ENCODE assay signal across 8 mouse cellular contexts in the genomic region with DNA sequence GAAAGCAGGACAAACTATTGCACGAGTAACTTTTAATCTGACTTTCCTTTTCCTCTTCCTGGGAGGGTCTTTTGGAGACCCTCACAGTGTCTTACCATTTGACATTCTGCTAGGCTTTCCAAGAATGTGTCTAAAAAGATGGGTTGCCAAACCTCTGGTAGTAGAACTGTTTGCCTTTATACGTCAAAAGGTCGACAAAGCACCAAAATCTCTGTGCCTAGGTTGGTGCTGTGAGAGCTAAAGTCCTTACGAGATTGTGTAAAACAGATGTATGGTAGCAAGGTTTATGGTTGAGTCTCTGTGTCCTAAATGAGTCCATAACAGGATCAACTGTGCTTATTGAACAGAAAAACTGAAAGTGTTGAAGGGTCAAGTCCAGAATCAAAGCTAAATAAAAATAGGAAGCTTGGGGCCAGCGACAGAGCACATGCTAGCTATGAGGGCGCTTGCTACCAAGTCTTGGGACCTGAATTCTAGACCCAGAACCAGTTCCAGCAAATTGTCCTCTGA. TPM values are rescaled to one million over a fixed set of nuclear protein-coding genes. Genes with fewer than 3 reads are reported as not detected.
DNase-seq lines count a peak whose midpoint lies in the region; ATAC-seq and TF ChIP-seq lines count a peak whose summit lies in the region.

No protein-coding gene starts in this region.

- H3K4me1 ChIP-seq in lung, postnatal 0 days (ENCODE audit: insufficient read depth, low read depth, low read length), result peaks cover 6% of the 10 kb centered on the region; the same call in 1 of the 2 replicates
- H3K4me1 ChIP-seq in lung, adult 2 months (ENCODE audit: control insufficient read depth, insufficient read depth, low read length), result no peaks in the 10 kb centered on the region
- peaks cover 41% of the 10 kb centered on the region for H3K4me1 ChIP-seq in erythroblast, embryonic 14.5 days (ENCODE audit: control insufficient read depth)
- peaks cover 22% of the 10 kb centered on the region for H3K4me1 ChIP-seq in limb, embryonic 13.5 days
- H3K4me1 ChIP-seq in stomach, embryonic 16.5 days (ENCODE audit: control insufficient read depth, insufficient read depth, low read length), result peaks cover 9% of the 10 kb centered on the region; the same call in 1 of the 2 replicates

- 0 out of 2 replicates have a peak overlapping the region, but pooled peaks have one; percentile 62 for H3K9ac ChIP-seq in lung, postnatal 0 days (replicated peaks; ENCODE audit: low read depth)
- H3K9ac ChIP-seq in limb, embryonic 13.5 days, result peak overlapping the region; percentile 91
- peak overlapping the region; percentile 83 for H3K9ac ChIP-seq in stomach, embryonic 16.5 days (ENCODE audit: low read length)

- TF ChIP-seq EP300 in lung, postnatal 0 days (IDR thresholded peaks at IDR 0.05), result no peak

- TF ChIP-seq CTCF in lung, postnatal 0 days (IDR thresholded peaks at IDR 0.05), result no peak
- no peak for TF ChIP-seq CTCF in lung, adult 2 months (IDR thresholded peaks at IDR 0.05; ENCODE audit: insufficient read depth, low read length)

- peak overlapping the region; percentile 65; the same call in 1 of the 2 replicates for H3K4me3 ChIP-seq in lung, postnatal 0 days (ENCODE audit: low read depth, low read length)
- H3K4me3 ChIP-seq in lung, adult 2 months (replicated peaks; ENCODE audit: extremely low read depth, low read depth, low read length), result no peak overlapping the region
- H3K4me3 ChIP-seq in erythroblast, embryonic 14.5 days (replicated peaks), result peak overlapping the region; percentile 99
- H3K4me3 ChIP-seq in limb, embryonic 13.5 days, result peak overlapping the region; percentile 74
- peak overlapping the region; percentile 96 for H3K4me3 ChIP-seq in stomach, embryonic 16.5 days (replicated peaks; ENCODE audit: low read length)

- H3K4me2 ChIP-seq in lung, postnatal 0 days (replicated peaks; ENCODE audit: low read depth, low read length), result peak overlapping the region; percentile 99
- H3K4me2 ChIP-seq in limb, embryonic 13.5 days (replicated peaks), result peak overlapping the region; percentile 78
- peak overlapping the region; percentile 69 for H3K4me2 ChIP-seq in stomach, embryonic 16.5 days (ENCODE audit: low read depth, low read length)

- H3K27me3 ChIP-seq in lung, postnatal 0 days (replicated peaks; ENCODE audit: insufficient read depth, low read length), result no peaks in the 10 kb centered on the region
- no peaks in the 10 kb centered on the region for H3K27me3 ChIP-seq in erythroblast, embryonic 14.5 days (ENCODE audit: control insufficient read depth)
- no peaks in the 10 kb centered on the region for H3K27me3 ChIP-seq in limb, embryonic 13.5 days
- no peaks in the 10 kb centered on the region for H3K27me3 ChIP-seq in stomach, embryonic 16.5 days (ENCODE audit: control insufficient read depth, insufficient read depth, low read length)

- H3K27ac ChIP-seq in lung, postnatal 0 days (ENCODE audit: low read length), result peak overlapping the region; percentile 94
- H3K27ac ChIP-seq in limb, embryonic 13.5 days, result peak overlapping the region; percentile 88; the same call in 1 of the 2 replicates
- H3K27ac ChIP-seq in stomach, embryonic 16.5 days (ENCODE audit: low read length), result peak overlapping the region; percentile 88

- no peaks in the 10 kb centered on the region for H3K9me3 ChIP-seq in lung, postnatal 0 days (ENCODE audit: low read length)
- H3K9me3 ChIP-seq in erythroblast, embryonic 14.5 days (ENCODE audit: control insufficient read depth, low read length), result peaks cover 2% of the 10 kb centered on the region; the same call in 1 of the 2 replicates
- no peaks in the 10 kb centered on the region for H3K9me3 ChIP-seq in limb, embryonic 13.5 days
- no peaks in the 10 kb centered on the region for H3K9me3 ChIP-seq in stomach, embryonic 16.5 days (replicated peaks; ENCODE audit: control insufficient read depth, low read length)

- WGBS in lung, postnatal 0 days, result 54% methylated on average over 6 of the region's 6 CpGs
- WGBS in lung, adult 2 months, result 50% methylated on average over 6 of the region's 6 CpGs
- 70% methylated on average over 6 of the region's 6 CpGs for WGBS in limb, embryonic 13.5 days
- 49% methylated on average over 6 of the region's 6 CpGs for WGBS in stomach, embryonic 16.5 days

- TF ChIP-seq POLR2A in lung, adult 2 months (IDR thresholded peaks at IDR 0.05; ENCODE audit: borderline replicate concordance, extremely low read depth, low read depth, low read length), result no peak

- H3K36me3 ChIP-seq in lung, postnatal 0 days (ENCODE audit: insufficient read depth, low read length), result no peaks in the 10 kb centered on the region
- peaks cover 31% of the 10 kb centered on the region for H3K36me3 ChIP-seq in erythroblast, embryonic 14.5 days (ENCODE audit: control insufficient read depth)
- H3K36me3 ChIP-seq in limb, embryonic 13.5 days, result no peaks in the 10 kb centered on the region
- H3K36me3 ChIP-seq in stomach, embryonic 16.5 days (ENCODE audit: control insufficient read depth, insufficient read depth, low read length), result no peaks in the 10 kb centered on the region

- no peak for DNase-seq in lung, postnatal 0 days (ENCODE audit: low spot score)
- no peak for DNase-seq in lung, adult 2 months
- no peak for DNase-seq in B cell, adult 2 months
- DNase-seq in frontal cortex, postnatal 14 days (ENCODE audit: low spot score in 2 of 2), result no peak
- no peak for DNase-seq in frontal cortex, postnatal 10 days (ENCODE audit: low spot score in 2 of 2)

- ATAC-seq in lung, postnatal 0 days, result no peak
- no peak for ATAC-seq in limb, embryonic 13.5 days (ENCODE audit: low FRiP score, low read depth)
- no peak for ATAC-seq in stomach, embryonic 16.5 days (ENCODE audit: insufficient read depth, low FRiP score)

RNA-seq across cellular contexts. Expression of a gene that starts 0.8 kb away (rescaled TPM):
- 2.8 and 4.2 TPM in 2 replicates for polyA plus RNA-seq in lung, postnatal 0 days (2015; fragmentation: Nextera tagmentation; extraction: Ambion mirVana)
- 1.4 and 1.8 TPM in 2 replicates for polyA plus RNA-seq in lung, adult 2 months (2012; rRNA removed)
- polyA plus RNA-seq in erythroblast, embryonic 14.5 days (2012), result 0.48 and 0.87 TPM in 2 replicates
- 36.6 and 40.8 TPM in 2 replicates for polyA plus RNA-seq in limb, embryonic 13.5 days (2015; fragmentation: Nextera tagmentation; extraction: Ambion mirVana)
- polyA plus RNA-seq in stomach, embryonic 16.5 days (2015; fragmentation: Nextera tagmentation; extraction: Ambion mirVana), result 57.6 and 58.0 TPM in 2 replicates

RNA-seq across cellular contexts. Expression of a gene that starts 21.5 kb away (rescaled TPM):
- polyA plus RNA-seq in lung, postnatal 0 days (2015; fragmentation: Nextera tagmentation; extraction: Ambion mirVana), result 4.5 and 4.9 TPM in 2 replicates
- polyA plus RNA-seq in lung, adult 2 months (2012; rRNA removed), result 0.75 and 1.2 TPM in 2 replicates
- polyA plus RNA-seq in erythroblast, embryonic 14.5 days (2012), result 0.07 and 0.16 TPM in 2 replicates
- polyA plus RNA-seq in limb, embryonic 13.5 days (2015; fragmentation: Nextera tagmentation; extraction: Ambion mirVana), result 5.8 and 6.3 TPM in 2 replicates
- polyA plus RNA-seq in stomach, embryonic 16.5 days (2015; fragmentation: Nextera tagmentation; extraction: Ambion mirVana), result 4.4 and 5.3 TPM in 2 replicates
